Comparison of ENCODE assay signal across 12 mouse cellular contexts in the genomic region with DNA sequence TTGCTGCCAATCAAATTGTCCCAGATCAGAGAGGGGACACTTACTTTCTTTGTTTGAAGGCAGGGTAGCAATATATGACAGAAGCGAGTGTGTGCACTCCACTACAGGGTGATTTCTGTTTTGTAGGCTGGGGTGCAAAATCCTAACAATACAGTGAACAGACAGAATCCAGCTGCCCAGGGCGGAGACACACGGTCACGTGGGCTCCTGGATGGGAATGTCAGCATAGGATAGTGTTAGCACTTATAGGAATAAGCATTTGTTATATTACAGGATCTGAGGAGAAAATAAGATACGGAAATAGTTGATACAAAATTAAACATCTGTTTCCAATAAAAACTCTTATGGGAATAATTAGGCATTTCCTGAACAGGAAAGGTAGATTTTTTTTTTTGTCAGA.
DNase-seq lines count a peak whose midpoint lies in the region; ATAC-seq and TF ChIP-seq lines count a peak whose summit lies in the region.
"Had no signal": no experiment of that assay in that cellular context is flagged by ENCODE, and none has a peak within 500 bp of the region (broad histone marks: within the 10 kb centered on the region; RNA-seq: fewer than 3 reads in every experiment).

No protein-coding gene starts in this region.

- H3K36me3 ChIP-seq in kidney, embryonic 14.5 days (ENCODE audit: control insufficient read depth, insufficient read depth, low read length) = no peaks in the 10 kb centered on the region
- no peaks in the 10 kb centered on the region for H3K36me3 ChIP-seq in kidney, adult 2 months (ENCODE audit: control insufficient read depth, insufficient read depth, low read length)
- no peaks in the 10 kb centered on the region for H3K36me3 ChIP-seq in embryonic facial prominence, embryonic 14.5 days (ENCODE audit: control insufficient read depth, insufficient read depth, low read length)
- H3K36me3 ChIP-seq in limb, embryonic 14.5 days (ENCODE audit: control insufficient read depth, insufficient read depth, low read length) = no peaks in the 10 kb centered on the region; the same call in 1 of the 2 replicates
- H3K36me3 ChIP-seq: midbrain, embryonic 15.5 days had no signal

- no peak for DNase-seq in kidney, adult 2 months
- DNase-seq in NIH3T3 (ENCODE audit: low read depth) = peak; percentile 41
- DNase-seq in embryonic facial prominence, embryonic 14.5 days (ENCODE audit: low spot score) = peak; percentile 67
- DNase-seq in limb, embryonic 14.5 days (ENCODE audit: low spot score) = no peak
- DNase-seq in spleen, adult 12 weeks (ENCODE audit: low spot score) = no peak
- DNase-seq: adrenal gland, adult 8-10 months; heart, adult 11 months; liver, postnatal 0 days; right cerebral cortex, postnatal 4 days had no signal

- no peak overlapping the region for H3K9ac ChIP-seq in kidney, embryonic 14.5 days (ENCODE audit: low read depth, low read length)
- no peak overlapping the region for H3K9ac ChIP-seq in embryonic facial prominence, embryonic 14.5 days (ENCODE audit: low read depth, low read length)
- no peak overlapping the region for H3K9ac ChIP-seq in limb, embryonic 14.5 days (ENCODE audit: low read depth, low read length, severe bottlenecking)
- H3K9ac ChIP-seq: liver, postnatal 0 days; midbrain, embryonic 15.5 days had no signal

- peaks cover 47% of the 10 kb centered on the region for H3K4me1 ChIP-seq in kidney, embryonic 14.5 days (ENCODE audit: control insufficient read depth, insufficient read depth, low read length)
- H3K4me1 ChIP-seq in kidney, adult 2 months (ENCODE audit: control insufficient read depth, insufficient read depth, low read length) = no peaks in the 10 kb centered on the region
- peaks cover 22% of the 10 kb centered on the region for H3K4me1 ChIP-seq in embryonic facial prominence, embryonic 14.5 days (ENCODE audit: control insufficient read depth, insufficient read depth, low read length)
- H3K4me1 ChIP-seq in limb, embryonic 14.5 days (ENCODE audit: control insufficient read depth, insufficient read depth, low read length) = peaks cover 24% of the 10 kb centered on the region

- no peak for TF ChIP-seq POLR2A in kidney, adult 2 months (IDR thresholded peaks at IDR 0.05; ENCODE audit: low read depth, low read length)
- TF ChIP-seq POLR2A in limb, embryonic 14.5 days (IDR thresholded peaks at IDR 0.05; ENCODE audit: borderline replicate concordance, extremely low read depth, insufficient read depth, insufficient read length) = no peak

- H3K9me3 ChIP-seq in kidney, embryonic 14.5 days (ENCODE audit: control insufficient read depth, low read length) = no peaks in the 10 kb centered on the region
- no peaks in the 10 kb centered on the region for H3K9me3 ChIP-seq in embryonic facial prominence, embryonic 14.5 days (ENCODE audit: control insufficient read depth, low read length)
- H3K9me3 ChIP-seq in limb, embryonic 14.5 days (ENCODE audit: control insufficient read depth, low read length) = no peaks in the 10 kb centered on the region
- H3K9me3 ChIP-seq: midbrain, embryonic 15.5 days had no signal

- peak overlapping the region; percentile 77 for H3K27ac ChIP-seq in kidney, embryonic 14.5 days (ENCODE audit: low read depth, low read length)
- H3K27ac ChIP-seq in kidney, adult 2 months (ENCODE audit: insufficient read depth, low read depth, low read length) = no peak overlapping the region
- peak overlapping the region; percentile 67 for H3K27ac ChIP-seq in embryonic facial prominence, embryonic 14.5 days (replicated peaks; ENCODE audit: low read depth, low read length)
- H3K27ac ChIP-seq in limb, embryonic 14.5 days (replicated peaks; ENCODE audit: low read depth, low read length) = 0 out of 2 replicates have a peak overlapping the region, but pooled peaks have one; percentile 30
- H3K27ac ChIP-seq: midbrain, embryonic 15.5 days had no signal

- no peaks in the 10 kb centered on the region for H3K27me3 ChIP-seq in kidney, embryonic 14.5 days (ENCODE audit: control insufficient read depth, insufficient read depth, low read length)
- no peaks in the 10 kb centered on the region for H3K27me3 ChIP-seq in kidney, adult 2 months (replicated peaks; ENCODE audit: control insufficient read depth, insufficient read depth, low read length)
- H3K27me3 ChIP-seq in embryonic facial prominence, embryonic 14.5 days (replicated peaks; ENCODE audit: control insufficient read depth, insufficient read depth, low read length) = no peaks in the 10 kb centered on the region
- no peaks in the 10 kb centered on the region for H3K27me3 ChIP-seq in limb, embryonic 14.5 days (ENCODE audit: control insufficient read depth, insufficient read depth, low read length)
- H3K27me3 ChIP-seq: midbrain, embryonic 15.5 days had no signal

- TF ChIP-seq CTCF in kidney, adult 2 months (conservative IDR thresholded peaks at IDR 0.05; ENCODE audit: insufficient read depth, insufficient read length, low read depth, low read length) = no peak

- peak; percentile 68; the same call in 1 of the 2 replicates for ATAC-seq in kidney, embryonic 14.5 days (ENCODE audit: low FRiP score, low TSS enrichment)
- no peak for ATAC-seq in embryonic facial prominence, embryonic 14.5 days (ENCODE audit: low read depth)
- peak; percentile 66; the same call in 1 of the 2 replicates for ATAC-seq in limb, embryonic 14.5 days (ENCODE audit: low FRiP score, low read depth)
- no peak for ATAC-seq in frontal cortex, adult (ENCODE audit: low TSS enrichment)
- ATAC-seq: liver, postnatal 0 days; midbrain, embryonic 15.5 days had no signal

- WGBS in kidney, embryonic 14.5 days = 59% methylated on average over 5 of the region's 5 CpGs
- 65% methylated on average over 5 of the region's 5 CpGs for WGBS in kidney, adult 2 months
- 27% methylated on average over 5 of the region's 5 CpGs for WGBS in embryonic facial prominence, embryonic 14.5 days
- 15% methylated on average over 5 of the region's 5 CpGs for WGBS in limb, embryonic 14.5 days

- H3K4me3 ChIP-seq in kidney, embryonic 14.5 days (ENCODE audit: low read length) = no peak overlapping the region
- H3K4me3 ChIP-seq in kidney, adult 2 months (ENCODE audit: insufficient read depth, low read depth, low read length) = no peak overlapping the region
- H3K4me3 ChIP-seq in embryonic facial prominence, embryonic 14.5 days (ENCODE audit: low read depth, low read length) = no peak overlapping the region
- no peak overlapping the region for H3K4me3 ChIP-seq in limb, embryonic 14.5 days (replicated peaks; ENCODE audit: low read length)
- H3K4me3 ChIP-seq: midbrain, embryonic 15.5 days had no signal

- H3K4me2 ChIP-seq in kidney, embryonic 14.5 days (replicated peaks; ENCODE audit: low read depth, low read length) = no peak overlapping the region
- H3K4me2 ChIP-seq in embryonic facial prominence, embryonic 14.5 days (ENCODE audit: low read depth, low read length) = peak overlapping the region; percentile 31
- no peak overlapping the region for H3K4me2 ChIP-seq in limb, embryonic 14.5 days (replicated peaks; ENCODE audit: low read depth, low read length, severe bottlenecking)
- H3K4me2 ChIP-seq: midbrain, embryonic 15.5 days had no signal

Comparison
In these comparisons a context has a peak if more than half of its experiments do, and no peak if none do; other contexts are left out.
1. ATAC-seq: peak in kidney, embryonic 14.5 days (single experiment) and limb, embryonic 14.5 days (single experiment); none in embryonic facial prominence, embryonic 14.5 days (single experiment) and frontal cortex, adult (single experiment).
2. DNase-seq: peak in NIH3T3 (single experiment) and embryonic facial prominence, embryonic 14.5 days (single experiment); none in kidney, adult 2 months (single experiment), limb, embryonic 14.5 days (single experiment) and spleen, adult 12 weeks (single experiment).